Mouse (Mus musculus) neutrophil, adult 5-6 weeks (primary cell): ENCODE data around the gene Mob2. TPM values are rescaled to one million over a fixed set of nuclear protein-coding genes. Genes with fewer than 3 reads are reported as not detected.

Source experiments
- ATAC-seq: fragments of 151-379, 151-347 bp; 2 replicates; pipeline ENCODE4 v1.8.0; 2017; ENCODE audit warnings: mild to moderate bottlenecking, moderate TSS enrichment; ENCODE audit not compliant: insufficient number of reproducible peaks, poor library complexity, low FRiP score, severe bottlenecking; ENCODE audit errors: extremely low read depth
- total RNA-seq: library from RNA; stranded (forward); fragments of 200-1000 nt; gene quantifications from 2 replicates; pipeline ENCODE4 v1.2.3, GENCODE M21; 2017

Gene Mob2
- total RNA-seq, 1 experiment from 2014 or later, result 39.6 TPM

- no peak for ATAC-seq
Observed at GRCm38 (mm10) chr7:142082179-142082578, 21.3 kb upstream of the Mob2 start.

- ATAC-seq, result no peak
Observed at GRCm38 (mm10) chr7:142081736-142082135, 20.9 kb upstream of the Mob2 start.

GRCm38 (mm10) chr7:142080876-142081275 is 20.0 kb upstream of the Mob2 start:
- no peak for ATAC-seq

- no peak for ATAC-seq
Observed at GRCm38 (mm10) chr7:142079365-142079764, 18.5 kb upstream of the Mob2 start.

- no peak for ATAC-seq
Observed at GRCm38 (mm10) chr7:142077138-142077537, 16.3 kb upstream of the Mob2 start.

- ATAC-seq, result no peak
Observed at GRCm38 (mm10) chr7:142074146-142074886, 13.5 kb upstream of the Mob2 start.

GRCm38 (mm10) chr7:142071717-142072116 is 10.9 kb upstream of the Mob2 start:
- no peak for ATAC-seq

GRCm38 (mm10) chr7:142071212-142071578 is 10.3 kb upstream of the Mob2 start:
- ATAC-seq, result no peak

GRCm38 (mm10) chr7:142070458-142071211 is 9.8 kb upstream of the Mob2 start:
- ATAC-seq, result peak; percentile 81

- no peak for ATAC-seq
Observed at GRCm38 (mm10) chr7:142068429-142068828, 7.6 kb upstream of the Mob2 start.

- no peak for ATAC-seq
Observed at GRCm38 (mm10) chr7:142060185-142060930, 507 bp downstream of the Mob2 start.

GRCm38 (mm10) chr7:142059024-142059423 is 1.8 kb downstream of the Mob2 start:
- ATAC-seq, result no peak

- ATAC-seq, result no peak
Observed at GRCm38 (mm10) chr7:142057121-142057520, 3.7 kb downstream of the Mob2 start.

GRCm38 (mm10) chr7:142056601-142057061 is 4.2 kb downstream of the Mob2 start:
- ATAC-seq, result peak; percentile 16; the same call in 1 of the 2 replicates

GRCm38 (mm10) chr7:142055431-142055830 is 5.4 kb downstream of the Mob2 start:
- no peak for ATAC-seq

- no peak for ATAC-seq
Observed at GRCm38 (mm10) chr7:142050536-142050935, 10.3 kb downstream of the Mob2 start.

GRCm38 (mm10) chr7:142045932-142046331 is 14.9 kb downstream of the Mob2 start:
- no peak for ATAC-seq

- ATAC-seq, result no peak
Observed at GRCm38 (mm10) chr7:142045344-142045743, 15.5 kb downstream of the Mob2 start.

- ATAC-seq, result peak; percentile 31; the same call in 1 of the 2 replicates
Observed at GRCm38 (mm10) chr7:142040756-142041155, 20.1 kb downstream of the Mob2 start.
